Mouse (Mus musculus) left cerebral cortex, adult 8-10 months (tissue): Measurements from ENCODE around the gene Nav2. TPM values are rescaled to one million over a fixed set of nuclear protein-coding genes. Genes with fewer than 3 reads are reported as not detected.
A peak's percentile ranks its signal among the peaks of the same experiment; 100 is the strongest.

ENCODE experiments used
- DNase-seq, 2 experiments: peaks; one replicate each; pipeline ENCODE4 v3.0.0; 2022; ENCODE audit warnings: low spot score in 2 of 2
- total RNA-seq, 4 experiments: library from RNA; stranded (reverse); gene quantifications; 2 replicates each; pipeline ENCODE4 v1.2.4; 2022

Nav2 gene
- total RNA-seq, 4 experiments from 2014 or later, result 76.7 to 101 (median 89.2) TPM

DNA sequence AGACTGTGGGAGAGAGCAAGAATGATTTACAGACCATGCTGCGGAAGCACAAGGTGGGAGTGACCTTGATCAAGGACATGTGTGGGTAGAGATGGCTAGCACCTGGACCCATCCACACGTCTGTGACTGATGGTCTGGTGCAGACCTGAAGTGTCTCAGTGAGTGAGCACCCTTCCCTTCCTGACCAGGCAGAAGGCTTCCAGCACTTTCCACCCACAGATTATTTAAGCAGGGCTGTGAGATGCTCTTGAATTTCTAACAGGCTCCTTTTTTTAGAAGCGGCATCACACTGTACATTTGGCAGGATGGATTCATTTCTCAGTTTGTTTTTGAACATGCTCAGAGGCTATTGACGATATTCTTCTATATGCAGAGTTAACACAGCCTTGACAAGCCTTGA, 369.2 kb downstream of the Nav2 start:
- DNase-seq, result peak in 1 of 2 experiments; percentile 58

DNA sequence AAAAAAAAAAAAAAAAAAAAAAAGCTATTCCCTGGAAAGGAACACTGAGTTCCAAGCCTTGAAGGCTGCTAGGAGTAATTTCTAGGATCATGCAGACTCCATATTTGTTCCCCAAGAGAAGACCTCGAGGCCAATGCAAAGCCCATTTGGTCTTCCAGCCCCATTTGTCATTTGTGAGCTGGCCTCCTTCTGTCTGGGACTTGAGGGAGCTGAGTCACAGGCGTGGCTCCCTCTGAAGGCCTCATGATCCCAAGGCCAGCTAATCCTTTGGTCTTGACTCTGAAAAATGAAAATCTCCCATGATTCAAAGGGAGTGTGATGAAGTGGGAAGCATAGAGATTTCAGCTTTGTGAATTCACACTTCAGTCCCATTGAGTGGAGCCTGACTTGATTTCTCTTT, 370.0 kb downstream of the Nav2 start:
- DNase-seq, result no peak

DNA sequence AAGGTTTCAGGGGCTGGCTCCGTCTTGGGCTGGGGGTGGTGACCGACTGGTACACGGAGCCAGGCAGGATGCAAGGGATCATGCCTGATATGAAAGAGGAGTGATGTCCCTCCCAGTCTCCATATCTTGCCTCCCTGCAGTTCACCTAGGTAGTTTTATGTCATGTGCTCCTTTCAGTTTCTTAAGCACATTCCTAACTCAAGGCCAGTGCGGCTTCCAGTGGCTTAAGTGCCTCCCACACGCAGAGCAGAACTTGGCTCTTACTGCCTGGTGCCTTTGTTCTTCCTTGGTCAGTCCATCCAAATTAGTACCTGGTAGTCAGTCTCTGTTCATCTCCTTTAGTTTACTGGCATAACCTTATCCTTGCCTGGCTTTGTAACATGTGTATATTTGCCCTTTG, 371.9 kb downstream of the Nav2 start:
- no peak for DNase-seq

DNA sequence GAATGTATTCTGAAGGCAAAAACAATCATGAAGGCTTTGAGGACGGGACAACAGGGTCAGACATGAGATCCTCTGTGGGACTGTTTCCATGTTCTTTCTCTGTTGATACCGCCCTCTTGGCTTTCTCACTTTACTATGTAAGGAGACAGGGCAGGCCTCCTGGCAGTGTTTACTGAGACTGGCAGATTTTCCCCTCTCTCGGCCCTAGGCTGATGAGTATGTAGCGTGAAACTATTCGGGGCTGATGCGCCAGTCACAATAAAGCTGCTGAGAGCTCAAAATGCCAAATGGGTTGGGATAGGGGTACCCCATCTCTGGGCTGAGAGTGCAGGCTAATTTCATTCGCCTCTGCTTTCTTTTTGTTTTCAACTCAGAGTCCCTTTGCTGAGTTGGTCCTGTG, 373.9 kb downstream of the Nav2 start:
- DNase-seq, result no peak

DNA sequence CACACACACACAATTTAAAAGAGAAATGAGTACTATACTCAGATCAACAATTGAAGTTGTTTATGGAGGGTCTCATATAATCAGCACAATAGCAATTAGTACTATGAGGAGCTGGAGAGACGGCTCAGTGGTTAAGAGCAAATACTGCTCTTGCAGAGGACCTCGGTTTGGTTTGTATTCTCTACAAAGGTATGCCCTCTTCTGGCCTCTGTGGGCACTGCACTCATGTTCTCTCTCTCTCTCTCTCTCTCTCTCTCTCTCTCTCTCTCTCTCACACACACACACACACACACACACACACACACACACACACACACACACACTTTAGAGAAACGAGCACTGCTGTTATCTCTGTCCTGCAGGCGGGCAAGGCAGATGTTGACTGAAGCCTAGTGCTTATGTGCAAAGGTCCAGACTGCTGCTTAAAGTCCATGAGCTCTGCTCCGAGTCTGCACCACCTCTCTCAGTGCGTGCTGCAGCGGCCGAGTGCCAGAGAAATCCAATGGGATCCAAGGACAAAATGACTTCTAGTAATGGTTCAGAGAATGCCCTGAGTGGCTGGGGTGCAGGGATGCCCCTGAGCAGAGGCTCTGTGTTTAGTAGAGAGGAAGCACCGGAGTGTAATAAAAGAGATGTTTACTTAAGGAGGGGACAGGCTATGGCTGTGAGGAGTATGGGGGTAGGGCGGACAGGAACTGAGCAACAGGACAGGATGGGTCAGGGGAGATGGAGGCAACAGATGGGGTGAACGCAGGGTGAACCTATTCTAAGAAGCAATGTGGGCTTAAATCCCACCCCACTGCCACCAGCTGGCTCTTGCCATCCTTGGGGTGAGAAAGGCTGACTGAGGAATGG, 375.2 kb downstream of the Nav2 start:
- DNase-seq, result no peak

DNA sequence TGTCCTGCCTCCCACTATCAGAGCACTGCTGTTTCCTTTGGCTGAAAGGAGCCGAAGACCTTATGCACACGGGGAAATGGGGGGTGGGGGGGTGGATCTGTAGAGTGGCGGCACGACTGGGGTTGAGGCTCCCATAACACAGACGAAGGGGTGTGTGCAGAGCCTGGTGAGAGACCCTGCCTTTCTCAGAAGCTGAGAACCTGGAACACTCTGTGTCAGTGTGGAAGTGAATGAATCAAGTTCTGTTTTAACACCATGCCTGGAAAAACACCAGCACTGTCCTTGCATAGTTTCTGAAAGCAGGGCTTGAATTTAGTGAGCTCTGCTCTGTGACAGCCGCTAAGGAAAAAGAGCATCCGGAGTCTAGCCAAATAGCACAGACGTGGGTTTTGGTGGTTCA, 379.7 kb downstream of the Nav2 start:
- no peak for DNase-seq

DNA sequence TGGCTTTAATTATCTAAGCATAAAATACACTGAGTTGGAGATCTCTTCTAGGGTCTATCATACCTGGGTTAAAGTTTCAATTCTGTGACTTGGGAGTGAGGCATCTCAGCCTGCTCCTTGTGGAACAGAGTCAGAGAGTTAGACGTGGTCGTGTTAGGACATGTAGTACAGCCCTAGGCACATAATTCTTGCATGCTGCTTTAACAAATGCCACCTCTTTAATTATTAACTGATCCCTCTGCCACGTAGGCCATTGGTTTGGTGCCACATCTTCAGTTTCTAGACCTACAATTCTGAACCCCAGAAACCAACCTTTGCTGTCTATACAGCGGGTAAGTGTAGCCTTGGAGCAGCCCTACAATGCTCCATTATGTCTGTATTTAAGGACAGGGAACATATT, 381.8 kb downstream of the Nav2 start:
- DNase-seq, result no peak

DNA sequence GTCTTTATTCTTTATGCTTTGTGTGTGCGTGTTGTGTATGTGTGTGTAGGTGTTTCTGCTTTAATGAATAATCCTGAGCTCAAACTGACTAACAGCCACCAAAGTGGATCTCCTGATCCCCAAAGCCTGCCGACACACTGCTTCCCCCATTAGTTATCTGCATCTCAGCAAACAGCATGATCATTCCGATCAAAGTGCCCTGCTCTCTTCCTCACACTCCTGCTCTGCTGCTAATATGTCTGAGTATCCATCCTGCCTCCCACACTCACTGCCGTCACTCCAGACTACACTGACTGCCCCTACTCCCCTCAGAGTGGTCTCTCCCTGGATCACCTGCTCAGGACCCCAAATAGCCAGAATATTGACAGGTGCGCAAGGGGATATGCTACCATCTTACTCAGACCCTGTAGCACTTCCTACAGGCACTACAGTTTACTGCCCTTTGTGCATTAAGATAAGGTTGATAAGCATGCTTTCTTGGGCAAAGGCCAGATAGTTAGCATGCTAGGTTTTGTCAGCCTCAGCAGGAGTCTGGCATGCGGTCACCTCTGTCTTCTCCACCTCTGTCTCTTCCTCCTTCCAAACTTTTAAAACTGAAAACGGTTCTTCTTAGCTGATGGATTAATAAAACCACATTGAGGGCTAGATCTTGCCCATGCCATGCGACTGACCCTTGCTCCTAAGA, 382.8 kb downstream of the Nav2 start:
- no peak for DNase-seq

DNA sequence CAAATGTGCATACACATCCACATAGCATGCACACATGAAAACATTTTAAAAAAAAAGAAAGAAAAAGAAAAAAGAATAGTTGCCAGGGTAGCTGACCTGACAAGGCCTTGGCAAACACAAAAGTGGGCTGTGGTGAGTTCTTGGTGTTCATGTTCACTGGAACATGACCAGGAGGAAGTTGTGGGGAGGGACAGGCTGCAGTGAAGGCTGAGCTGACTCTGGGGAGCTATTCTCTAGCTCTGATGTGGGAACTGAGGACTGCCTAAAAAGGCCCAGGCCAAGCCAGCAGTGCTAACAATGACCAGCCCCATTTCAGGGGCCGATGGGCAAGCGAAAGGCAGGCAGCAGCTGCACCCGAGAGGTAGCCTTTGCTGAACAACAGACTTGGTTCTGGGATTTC, 388.6 kb downstream of the Nav2 start:
- no peak for DNase-seq

DNA sequence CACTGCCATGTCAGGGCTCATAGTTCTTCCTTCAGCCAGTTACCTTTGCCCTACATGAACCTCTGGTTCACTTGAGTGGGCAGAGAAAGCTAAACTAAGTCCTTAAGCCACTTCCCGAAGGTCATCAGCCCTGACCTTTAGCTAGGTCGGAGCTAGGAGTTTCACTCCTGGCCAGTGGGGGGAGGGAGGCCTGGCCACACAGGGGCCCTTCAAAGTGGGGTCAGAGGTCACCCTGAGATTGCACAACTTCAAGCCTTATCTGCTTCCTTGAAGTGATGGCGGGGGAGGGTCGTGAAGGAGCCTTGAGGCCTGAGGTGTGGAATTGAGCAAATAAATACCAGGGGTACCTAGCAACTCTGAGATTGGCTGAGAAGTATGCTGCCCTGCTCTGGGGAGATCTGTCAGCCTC, 389.9 kb downstream of the Nav2 start:
- no peak for DNase-seq

DNA sequence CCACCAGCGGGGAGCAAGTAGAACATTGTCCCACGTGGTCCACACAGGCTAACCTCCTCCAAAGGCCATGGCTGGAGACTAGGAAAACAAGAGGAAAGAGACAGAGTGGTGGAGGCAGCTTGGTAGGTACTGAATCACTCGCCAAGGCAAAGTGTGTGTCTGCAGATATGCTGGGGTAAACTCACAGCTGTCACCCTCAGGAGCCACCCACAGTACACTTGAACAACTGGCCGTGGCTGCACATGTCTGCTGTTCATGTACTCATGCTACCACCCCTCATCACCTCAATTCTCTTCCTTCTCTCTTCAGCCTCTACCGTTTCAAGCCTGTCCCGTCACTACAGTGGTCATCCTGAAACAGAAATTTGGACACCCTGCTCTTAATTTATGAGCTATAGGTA, 393.0 kb downstream of the Nav2 start:
- DNase-seq, result no peak

DNA sequence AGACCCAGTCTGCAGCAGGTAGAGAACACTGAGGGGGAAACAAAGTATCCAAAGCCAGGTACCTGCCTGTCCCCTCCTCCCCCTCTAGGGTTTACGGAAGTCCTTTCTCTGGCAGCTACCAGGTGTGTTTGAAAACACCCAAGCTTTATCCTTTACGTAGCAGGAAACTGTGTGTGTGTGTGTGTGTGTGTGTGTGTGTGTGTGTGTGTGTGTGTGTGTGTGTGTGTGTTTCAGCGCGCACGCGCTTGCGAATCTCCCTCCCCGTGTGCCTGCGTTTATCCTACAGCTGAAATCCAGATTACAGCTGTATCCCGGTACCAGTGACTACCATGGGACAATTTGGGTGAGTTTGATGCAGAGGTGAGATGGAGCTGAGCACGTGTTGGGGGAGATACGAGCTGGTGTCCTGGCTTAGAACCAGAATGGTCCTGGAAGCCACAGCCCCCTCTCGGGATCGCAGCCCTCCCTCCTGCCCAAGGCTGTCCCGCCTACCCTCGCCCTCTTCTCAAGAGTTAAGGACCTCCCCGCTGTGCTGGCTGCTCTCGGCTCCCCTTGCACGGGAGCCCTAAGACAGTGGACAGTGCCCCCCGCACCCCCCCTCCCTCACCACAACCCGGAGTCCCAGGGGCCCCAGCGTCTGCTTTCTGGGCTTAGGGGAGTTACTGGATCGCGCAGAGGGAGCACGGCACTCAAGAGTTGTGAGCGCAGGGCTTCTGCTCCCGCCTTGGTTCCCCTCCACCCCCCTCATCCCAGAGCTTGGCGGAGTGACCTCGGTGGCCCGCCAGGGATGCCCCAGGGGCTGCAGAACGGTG, 395.3 kb downstream of the Nav2 start:
- DNase-seq, result no peak

DNA sequence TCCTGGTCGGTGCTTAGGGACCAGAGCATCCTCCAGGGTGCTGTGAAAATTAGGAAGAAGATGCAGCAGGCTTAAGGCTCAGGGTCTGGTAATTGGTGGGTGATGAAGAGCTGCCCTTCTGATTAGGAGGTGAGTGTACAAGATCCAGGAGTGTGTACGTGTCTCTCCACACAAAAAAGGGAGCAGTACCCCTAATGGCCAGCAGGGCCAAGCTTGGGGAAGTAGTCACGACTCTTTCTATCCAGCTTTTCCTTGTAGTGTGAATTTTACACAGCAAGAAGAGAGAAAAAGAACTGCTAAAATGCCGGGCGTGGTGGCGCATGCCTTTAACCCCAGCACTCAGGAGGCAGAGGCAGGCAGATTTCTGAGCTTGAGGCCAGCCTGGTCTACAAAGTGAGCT, 399.2 kb downstream of the Nav2 start:
- no peak for DNase-seq

DNA sequence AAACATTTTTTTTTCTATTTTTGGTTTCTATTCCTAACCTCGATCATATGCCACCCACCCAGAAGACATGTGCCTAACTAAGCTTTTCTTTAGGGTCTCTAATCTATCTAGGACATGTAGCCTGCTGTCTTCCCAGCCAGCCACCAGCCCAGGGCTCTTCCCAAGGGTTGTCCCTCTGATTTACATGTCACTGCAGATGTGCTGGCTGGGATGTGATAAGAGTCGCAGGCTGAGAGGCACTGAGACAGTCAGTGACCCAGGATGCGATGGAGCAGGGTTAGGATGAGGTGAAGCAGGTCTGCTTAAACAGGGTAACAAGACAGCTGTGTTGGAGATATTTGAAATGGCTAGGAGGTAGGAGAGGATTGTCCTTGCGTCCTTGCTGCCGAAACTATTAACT, 401.2 kb downstream of the Nav2 start:
- no peak for DNase-seq

DNA sequence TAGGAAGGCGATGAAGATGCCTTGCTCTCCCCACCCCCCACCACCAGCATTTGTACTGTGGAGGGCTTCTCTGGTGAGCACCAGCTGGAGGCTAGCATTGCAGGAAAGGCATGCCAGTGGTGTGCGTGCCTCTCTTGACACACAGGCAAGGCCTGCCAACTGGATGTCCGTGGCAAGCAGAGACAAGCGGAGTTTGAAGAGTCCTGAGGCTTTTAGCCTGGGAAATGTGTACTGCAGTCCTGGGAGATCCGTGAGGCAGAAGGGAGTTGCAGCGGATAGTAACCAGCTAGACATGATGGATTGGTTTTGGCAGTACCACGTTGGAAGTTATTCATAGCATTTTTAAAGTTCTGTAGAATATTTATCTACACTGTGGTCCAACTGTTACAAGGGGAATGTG, 405.4 kb downstream of the Nav2 start:
- DNase-seq, result no peak

DNA sequence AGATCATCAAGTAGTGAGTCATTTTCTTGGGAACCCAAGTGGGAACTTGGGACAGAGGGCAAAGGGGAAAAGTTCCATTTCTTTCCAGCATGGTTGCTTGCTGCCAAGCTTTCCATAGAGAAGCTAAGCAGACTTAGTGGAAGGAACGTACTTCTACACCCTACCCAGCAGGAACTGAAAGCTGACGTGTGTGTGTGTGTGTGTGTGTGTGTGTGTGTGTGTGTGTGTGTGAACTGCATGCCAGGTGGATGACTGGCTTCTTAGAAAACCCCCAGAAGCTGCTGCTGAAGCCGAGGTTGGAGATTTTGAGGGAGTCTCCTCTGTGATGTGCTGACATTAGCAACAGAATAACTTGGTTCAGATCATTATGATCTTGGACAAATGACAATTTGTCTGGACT, 406.5 kb downstream of the Nav2 start:
- DNase-seq, result no peak

DNA sequence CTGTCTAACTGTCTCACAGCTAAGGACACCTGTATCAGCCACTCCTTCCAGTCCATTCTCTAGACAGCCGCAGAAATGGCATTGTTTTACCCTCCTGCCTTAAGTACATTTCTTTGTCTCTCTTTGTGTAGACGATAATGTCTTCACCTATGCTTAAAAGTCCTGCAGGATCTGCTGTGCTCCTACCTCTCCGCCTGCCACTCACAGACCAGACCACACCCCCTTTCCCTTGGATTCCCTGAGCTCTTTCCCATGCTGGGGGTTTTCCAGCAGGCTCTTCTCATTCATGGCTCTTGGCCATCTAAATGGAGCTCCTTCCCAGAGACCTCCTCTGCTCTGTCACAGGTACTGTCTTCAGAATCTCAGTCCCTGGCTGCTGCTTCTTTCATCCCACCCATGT, 408.1 kb downstream of the Nav2 start:
- DNase-seq, result no peak

DNA sequence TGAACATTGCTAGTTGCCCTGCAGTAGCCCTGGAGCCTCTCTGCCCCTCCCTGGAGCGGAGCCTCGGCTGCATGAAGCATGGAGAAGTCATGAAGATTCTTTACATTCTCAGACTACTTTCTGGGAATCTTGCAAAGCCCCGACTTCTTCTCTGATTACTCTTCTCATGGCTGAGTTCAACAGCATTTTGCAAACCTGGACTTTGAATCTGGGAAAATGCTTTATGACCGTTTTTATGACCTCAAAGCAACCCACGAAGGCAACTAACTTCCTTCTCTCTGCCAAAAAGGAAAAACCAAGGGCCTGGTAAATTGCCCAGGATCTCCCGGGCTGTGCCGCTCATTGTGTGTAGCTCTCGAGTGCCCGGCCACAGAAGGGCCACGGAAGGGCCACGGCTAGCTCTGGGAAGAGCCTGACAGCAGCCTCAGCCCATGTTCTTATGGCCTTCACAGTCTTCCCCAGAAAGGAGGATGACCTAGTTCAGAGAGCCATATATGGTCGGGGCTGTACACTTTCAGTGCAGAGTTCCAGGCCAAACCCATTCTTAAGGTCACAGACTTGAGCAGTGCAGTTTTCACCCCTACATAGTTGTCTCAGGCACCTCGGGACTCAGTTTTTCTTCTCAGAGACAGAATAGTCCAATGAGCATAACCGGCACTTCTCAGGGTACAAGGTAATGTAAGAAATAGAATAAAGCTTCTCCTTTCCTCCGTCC, 409.8 kb downstream of the Nav2 start:
- DNase-seq, result no peak

DNA sequence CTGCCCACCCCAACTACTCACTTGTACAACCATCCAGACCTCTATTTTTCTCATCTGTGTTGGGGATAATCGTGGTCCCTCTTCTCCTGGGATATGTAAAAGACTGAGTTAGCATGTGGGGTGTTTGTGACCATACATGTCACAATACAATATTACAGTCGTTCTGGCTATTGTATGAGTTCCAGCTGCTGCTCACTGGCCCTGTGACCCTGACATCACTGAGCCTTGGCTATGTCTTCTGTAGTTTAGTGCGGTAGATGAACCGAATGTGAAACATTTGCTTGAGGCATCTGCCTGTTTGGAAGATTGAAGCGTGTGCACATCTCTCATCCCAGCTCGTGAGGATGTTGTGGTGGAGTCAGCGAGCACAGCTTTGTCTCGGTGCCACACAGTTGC, 410.4 kb downstream of the Nav2 start:
- DNase-seq, result no peak

DNA sequence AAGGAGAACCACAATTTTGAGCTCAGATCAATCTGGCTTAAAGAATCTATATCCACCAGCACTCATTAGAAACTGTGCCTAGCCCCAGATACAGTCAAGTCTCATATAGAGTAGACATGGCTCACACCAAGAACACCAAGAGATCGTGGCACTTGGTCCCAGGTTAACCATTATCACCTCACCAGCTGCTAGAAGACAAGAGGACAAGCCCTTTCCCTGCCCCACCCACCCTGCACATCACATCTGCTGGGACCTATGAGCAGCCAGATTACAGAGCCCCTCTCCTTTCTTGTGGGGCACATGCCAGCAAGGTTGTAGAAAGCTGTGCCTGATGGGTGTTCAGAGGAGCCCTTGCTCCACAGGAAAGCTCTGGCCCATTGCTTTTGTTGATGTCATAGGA, 411.5 kb downstream of the Nav2 start:
- DNase-seq, result no peak

DNA sequence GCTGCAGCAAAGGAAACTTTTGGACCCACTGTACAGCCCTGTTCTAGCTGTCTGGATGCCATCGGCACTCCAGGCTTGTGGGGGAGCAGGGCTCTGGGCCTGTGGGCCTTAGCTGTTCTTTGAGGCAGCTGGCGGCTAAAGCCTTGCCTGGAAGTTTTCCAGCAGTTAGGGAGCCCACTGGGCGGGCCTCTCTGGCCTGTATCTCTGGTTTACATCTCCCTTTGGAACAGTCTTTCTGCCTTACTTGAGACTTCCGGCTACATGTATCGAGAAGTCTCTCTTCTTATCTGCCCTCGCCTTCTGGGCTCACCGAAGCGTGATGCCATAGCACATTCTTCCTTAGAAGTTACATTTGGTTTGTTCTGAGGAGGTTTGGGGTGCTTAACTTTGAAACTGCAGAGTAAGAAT, 412.6 kb downstream of the Nav2 start:
- DNase-seq, result no peak

DNA sequence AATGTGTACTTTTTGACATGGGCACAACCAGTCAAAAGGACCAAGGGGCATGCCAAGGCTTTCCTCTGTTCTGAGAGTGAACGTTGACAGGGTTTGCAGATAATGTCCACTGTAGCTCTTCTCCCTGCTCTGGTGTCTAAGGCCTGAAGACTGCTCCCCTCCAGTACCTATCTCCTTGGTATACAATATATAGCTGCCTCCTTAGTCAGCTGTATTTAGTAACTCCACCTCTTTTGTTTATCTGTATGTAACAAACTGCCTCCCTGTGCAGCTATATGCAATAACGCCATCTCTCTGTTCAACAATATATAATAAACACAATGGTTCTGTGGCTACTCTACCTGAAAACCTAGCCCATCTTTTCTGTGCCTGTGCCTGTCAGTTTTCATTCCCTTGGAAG, 413.7 kb downstream of the Nav2 start:
- no peak for DNase-seq
